Mouse (Mus musculus) megakaryocyte progenitor cell, adult 5-6 weeks (primary cell): ENCODE data around the gene Gm45623. TPM values are rescaled to one million over a fixed set of nuclear protein-coding genes. Genes with fewer than 3 reads are reported as not detected.

ENCODE experiments used
- ATAC-seq: replicated peaks from 2 replicates; pipeline ENCODE4 v1.8.0; 2016; ENCODE audit warnings: mild to moderate bottlenecking, moderate TSS enrichment, inconsistent platforms; ENCODE audit not compliant: poor library complexity
- total RNA-seq, 2 experiments: library from RNA; stranded (forward) in 1 of 2; stranded (reverse) in 1 of 2; fragments of 157-497, 149-512 nt in 1 of 2; fragments of 200-1000 nt in 1 of 2; gene quantifications; 2 replicates each; pipeline versions ENCODE4 v1.2.3 to v1.2.4; 2015 to 2017

Gm45623 gene
- total RNA-seq, 2 experiments from 2014 or later = not detected

- ATAC-seq = no peak
Measured at GRCm38 (mm10) chr13:56752474-56753191, 994 bp downstream of the Gm45623 start.

- ATAC-seq = no peak
Measured at GRCm38 (mm10) chr13:56751774-56752173, 1.9 kb downstream of the Gm45623 start.

- no peak for ATAC-seq
Measured at GRCm38 (mm10) chr13:56749377-56749776, 4.2 kb downstream of the Gm45623 start.

- no peak for ATAC-seq
Measured at GRCm38 (mm10) chr13:56747554-56747953, 6.1 kb downstream of the Gm45623 start.

GRCm38 (mm10) chr13:56746739-56747532 is 6.7 kb downstream of the Gm45623 start:
- no peak for ATAC-seq

GRCm38 (mm10) chr13:56742325-56742901 is 11.2 kb downstream of the Gm45623 start:
- no peak for ATAC-seq

- ATAC-seq = no peak
Measured at GRCm38 (mm10) chr13:56741691-56742090, 11.9 kb downstream of the Gm45623 start.

- ATAC-seq = no peak
Measured at GRCm38 (mm10) chr13:56740496-56740895, 13.1 kb downstream of the Gm45623 start.

- no peak for ATAC-seq
Measured at GRCm38 (mm10) chr13:56739556-56739955, 14.1 kb downstream of the Gm45623 start.

GRCm38 (mm10) chr13:56735212-56735875 is 18.3 kb downstream of the Gm45623 start:
- peak; percentile 95 for ATAC-seq

- ATAC-seq = 0 out of 2 replicates have a peak, but pooled peaks have one; percentile 33
Measured at GRCm38 (mm10) chr13:56734617-56735016, 19.0 kb downstream of the Gm45623 start.

- no peak for ATAC-seq
Measured at GRCm38 (mm10) chr13:56729046-56729445, 24.6 kb downstream of the Gm45623 start.

GRCm38 (mm10) chr13:56726551-56726950 is 27.1 kb downstream of the Gm45623 start:
- no peak for ATAC-seq

- no peak for ATAC-seq
Measured at GRCm38 (mm10) chr13:56712221-56712620, 41.4 kb downstream of the Gm45623 start.

GRCm38 (mm10) chr13:56710620-56711019 is 43.0 kb downstream of the Gm45623 start:
- no peak for ATAC-seq

- no peak for ATAC-seq
Measured at GRCm38 (mm10) chr13:56707606-56708005, 46.0 kb downstream of the Gm45623 start.

GRCm38 (mm10) chr13:56707111-56707510 is 46.5 kb downstream of the Gm45623 start:
- ATAC-seq = no peak

- ATAC-seq = no peak
Measured at GRCm38 (mm10) chr13:56704596-56704995, 49.0 kb downstream of the Gm45623 start.

GRCm38 (mm10) chr13:56703871-56704321 is 49.7 kb downstream of the Gm45623 start:
- peak; percentile 44 for ATAC-seq

GRCm38 (mm10) chr13:56703222-56703870 is 50.3 kb downstream of the Gm45623 start:
- peak; percentile 61 for ATAC-seq
